Mouse (Mus musculus): ENCODE data around the gene Hnrnph1.

DNA sequence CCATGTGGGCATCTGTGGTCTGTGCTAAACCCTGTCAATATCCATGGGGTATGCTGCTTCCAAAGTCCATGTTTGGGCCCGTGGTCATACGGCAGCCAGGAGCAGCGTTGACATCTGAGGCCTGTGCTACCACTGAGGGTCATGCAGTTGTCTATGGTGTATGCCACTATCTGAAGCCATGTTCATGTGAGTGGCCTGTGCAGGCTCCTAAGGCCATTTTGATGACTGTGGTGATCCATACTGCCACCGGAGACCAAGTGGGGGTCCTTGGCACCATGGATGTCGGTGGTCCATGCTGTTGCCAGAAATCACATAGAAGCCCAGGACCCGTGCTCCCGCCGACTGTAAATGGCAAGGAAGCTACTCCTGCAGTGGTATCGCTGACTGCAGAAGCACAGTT is 9.3 kb upstream of the Hnrnph1 start:
- no peak for TF ChIP-seq CTCF (IDR thresholded peaks at IDR 0.05)
- no peak for TF ChIP-seq EP300 (IDR thresholded peaks at IDR 0.05)

Measured in lung, postnatal 0 days (tissue).